Mouse (Mus musculus) spleen, adult 2 months (tissue): Measurements from ENCODE around the gene Kirrel3.

Experiments
- CTCF ChIP-seq: fragments of 200-500 bp; IDR thresholded peaks from 2 replicates; pipeline ENCODE4 v1.5.1; 2011; ENCODE audit warnings: mild to moderate bottlenecking, inconsistent platforms; ENCODE audit not compliant: insufficient read depth, insufficient read length, insufficient replicate concordance; ENCODE audit errors: extremely low read depth
- POLR2A ChIP-seq: fragments of 200-500 bp; IDR thresholded peaks from 2 replicates; pipeline ENCODE4 v1.6.1; 2011; ENCODE audit warnings: low read depth, low read length, inconsistent platforms

- TF ChIP-seq POLR2A (no peak), CTCF (no peak)
Measured at GRCm38 (mm10) chr9:34686798-34687197, 201.1 kb downstream of the Kirrel3 start.
